Mouse (Mus musculus): ENCODE measurements around the gene Fgfr1op2. TPM values are rescaled to one million over a fixed set of nuclear protein-coding genes. Genes with fewer than 3 reads are reported as not detected.

Gene Fgfr1op2
- polyA plus RNA-seq (2012; rRNA removed) = 42.0 and 42.1 TPM in 2 replicates

DNA sequence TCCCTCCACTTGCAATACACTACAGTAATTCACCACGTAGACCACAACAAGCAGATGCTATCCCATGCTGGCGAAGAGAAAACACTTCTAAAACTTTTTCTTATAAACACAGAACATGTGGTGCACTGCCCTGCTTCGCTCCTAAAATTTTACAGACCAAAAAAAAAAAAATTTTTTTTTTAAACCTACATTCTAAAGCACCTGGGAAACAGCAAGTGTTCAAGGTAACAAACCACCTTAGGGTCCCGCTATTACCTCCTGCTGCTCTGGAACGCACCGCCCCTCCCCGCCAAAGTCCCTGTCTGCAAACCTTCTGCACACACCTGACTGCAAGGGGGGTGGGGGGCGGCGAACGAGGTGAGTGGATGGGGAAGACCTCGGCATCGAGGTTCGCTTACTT is at the start of gene Fgfr1op2:
Gene Fgfr1op2, plus strand, starts transcription at position 301 of the 400 bp plus-strand sequence.

DNA sequence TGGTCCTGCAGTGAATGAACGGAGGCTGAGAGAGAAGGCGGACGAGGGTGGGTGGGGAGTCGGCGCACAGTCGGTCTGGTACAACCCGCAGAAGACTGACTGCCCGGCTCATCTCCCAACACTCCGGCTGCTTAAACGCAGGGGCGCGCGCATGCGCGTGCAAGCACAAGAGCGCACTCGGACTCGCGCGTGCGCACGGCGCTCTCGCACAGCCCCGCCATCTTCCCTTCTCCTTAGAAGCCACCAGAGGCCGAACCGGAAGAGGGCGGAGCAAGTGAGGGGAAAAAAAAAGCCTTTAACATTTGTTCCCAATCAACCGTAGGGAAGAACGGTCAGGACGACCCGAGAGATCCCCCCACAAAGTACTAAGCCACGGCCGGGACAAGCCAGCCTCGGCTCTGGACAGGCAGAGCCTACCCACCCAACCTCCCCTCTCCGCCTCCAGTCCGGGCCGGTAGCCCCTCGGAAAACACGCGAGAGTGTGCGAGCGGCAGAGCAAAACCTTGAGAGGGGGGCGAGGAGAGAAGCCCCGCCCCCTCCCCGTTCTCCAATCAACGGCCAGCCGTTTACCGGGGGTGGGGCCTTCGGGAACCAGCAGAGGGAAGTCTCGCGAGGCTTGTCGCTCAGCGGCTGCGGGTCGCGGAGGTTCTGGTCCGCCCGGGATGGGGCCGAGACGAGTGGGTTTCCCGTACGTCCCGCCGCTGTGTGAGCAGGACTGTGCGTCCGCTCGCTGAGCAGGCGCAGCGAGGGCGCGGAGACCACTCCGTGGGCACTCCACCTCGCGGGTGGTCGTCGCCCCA is 507 bp downstream of the Fgfr1op2 start, which contains the start of gene Ints13:
Gene Ints13, minus strand, starts transcription at position 526 of the 800 bp plus-strand sequence.

GRCm38 (mm10) chr6:146642276-146643183 is 65.5 kb downstream of the Fgfr1op2 start, which contains the start of the genes Med21 and Tm7sf3:
TSS of gene Med21 (plus strand) at chr6:146642547.
TSS of gene Tm7sf3 (minus strand) at chr6:146642824.

Other genes starting within 250 kb of the Fgfr1op2 start
- 1.4 and 1.7 TPM in 2 replicates for gene Itpr2, start 75.0 kb upstream of the Fgfr1op2 start, polyA plus RNA-seq (2012; rRNA removed)
- 76.3 and 81.9 TPM in 2 replicates for gene Ints13, start 632 bp downstream of the Fgfr1op2 start, polyA plus RNA-seq (2012; rRNA removed)
- gene Med21, start 65.3 kb downstream of the Fgfr1op2 start, polyA plus RNA-seq (2012; rRNA removed) = 90.1 and 90.7 TPM in 2 replicates
- 15.5 and 18.8 TPM in 2 replicates for gene Tm7sf3, start 65.6 kb downstream of the Fgfr1op2 start, polyA plus RNA-seq (2012; rRNA removed)
- 7.4 and 7.8 TPM in 2 replicates for gene Stk38l, start 147.8 kb downstream of the Fgfr1op2 start, polyA plus RNA-seq (2012; rRNA removed)
- gene Arntl2, start 218.9 kb downstream of the Fgfr1op2 start, polyA plus RNA-seq (2012; rRNA removed) = 4.9 and 7.8 TPM in 2 replicates

All from central nervous system, embryonic 14 days (tissue).